ENCODE assay signal across 10 mouse cellular contexts in the genomic region with DNA sequence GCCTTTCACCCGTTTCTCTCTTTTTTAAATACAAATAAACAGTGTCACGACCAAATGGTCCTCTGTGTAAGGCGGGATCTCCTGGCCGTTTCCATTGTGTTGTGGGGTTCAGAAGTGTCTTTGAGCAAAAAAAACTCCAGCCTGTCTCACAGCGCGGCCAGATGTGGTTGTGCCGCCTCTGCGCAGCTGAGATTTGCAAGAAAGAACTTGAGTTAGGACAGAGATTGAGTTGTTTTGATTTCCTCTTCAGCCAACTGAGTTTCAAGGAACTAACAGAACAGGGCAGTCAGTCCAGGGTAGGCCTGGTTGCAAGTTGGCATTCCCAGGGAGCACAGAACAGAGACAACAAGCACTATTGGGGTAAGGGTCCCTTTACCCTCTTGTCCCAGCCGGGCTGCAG. TPM values are rescaled to one million over a fixed set of nuclear protein-coding genes. Genes with fewer than 3 reads are reported as not detected.
DNase-seq lines count a peak whose midpoint lies in the region; ATAC-seq and TF ChIP-seq lines count a peak whose summit lies in the region.
"Had no signal": no experiment of that assay in that cellular context is flagged by ENCODE, and none has a peak within 500 bp of the region (broad histone marks: within the 10 kb centered on the region; RNA-seq: fewer than 3 reads in every experiment).

No protein-coding gene starts in this region.

- TF ChIP-seq EP300 in heart, postnatal 0 days (IDR thresholded peaks at IDR 0.05; ENCODE audit: low read depth) = no peak

- H3K9me3 ChIP-seq in heart, embryonic 15.5 days (replicated peaks) = no peaks in the 10 kb centered on the region
- no peaks in the 10 kb centered on the region for H3K9me3 ChIP-seq in heart, postnatal 0 days (replicated peaks; ENCODE audit: control insufficient read depth, low read length)
- no peaks in the 10 kb centered on the region for H3K9me3 ChIP-seq in midbrain, embryonic 12.5 days

- H3K4me3 ChIP-seq in heart, embryonic 15.5 days = peak overlapping the region; percentile 74
- H3K4me3 ChIP-seq in heart, postnatal 0 days (ENCODE audit: low read depth, low read length) = peak overlapping the region; percentile 58
- H3K4me3 ChIP-seq in midbrain, embryonic 12.5 days = peak overlapping the region; percentile 62

- TF ChIP-seq CTCF in heart, postnatal 0 days (IDR thresholded peaks at IDR 0.05; ENCODE audit: low read depth) = no peak

- H3K27ac ChIP-seq in heart, embryonic 15.5 days = peak overlapping the region; percentile 79
- peak overlapping the region; percentile 70 for H3K27ac ChIP-seq in heart, postnatal 0 days (ENCODE audit: low read depth)
- peak overlapping the region; percentile 87 for H3K27ac ChIP-seq in midbrain, embryonic 12.5 days (replicated peaks)

- H3K4me1 ChIP-seq in heart, embryonic 15.5 days (replicated peaks) = peaks cover 25% of the 10 kb centered on the region
- peaks cover 14% of the 10 kb centered on the region; the same call in 1 of the 2 replicates for H3K4me1 ChIP-seq in heart, postnatal 0 days (ENCODE audit: control insufficient read depth, insufficient read depth)
- peaks cover 77% of the 10 kb centered on the region for H3K4me1 ChIP-seq in midbrain, embryonic 12.5 days

- peak overlapping the region; percentile 94 for H3K4me2 ChIP-seq in heart, embryonic 15.5 days
- H3K4me2 ChIP-seq in heart, postnatal 0 days (ENCODE audit: low read depth, low read length) = peak overlapping the region; percentile 96
- H3K4me2 ChIP-seq in midbrain, embryonic 12.5 days (replicated peaks) = peak overlapping the region; percentile 86

- DNase-seq in heart, postnatal 36 days = no peak
- DNase-seq in adipocyte (ENCODE audit: low spot score) = peak; percentile 63
- no peak for DNase-seq in heart, postnatal 0 days (ENCODE audit: low spot score)
- no peak for DNase-seq in gastrocnemius, postnatal 14 days
- no peak for DNase-seq in left cerebral cortex, postnatal 4 days
- DNase-seq: spleen, adult 18-20 months had no signal

- intact Hi-C loops in heart, postnatal 36 days (cut with DNase I) = no loop called here
- intact Hi-C loops in gastrocnemius, postnatal 14 days (cut with DNase I; ENCODE audit: low total_unique reads) = no loop called here
- intact Hi-C loops in left cerebral cortex, postnatal 4 days (cut with DNase I) = loop anchor here (10.0 kb wide), 1 partner anchor 848 kb away; no protein-coding TSS in a partner anchor

- H3K36me3 ChIP-seq in heart, embryonic 15.5 days = no peaks in the 10 kb centered on the region
- H3K36me3 ChIP-seq in heart, postnatal 0 days (replicated peaks; ENCODE audit: control insufficient read depth, insufficient read depth, low read length) = no peaks in the 10 kb centered on the region
- peaks cover 23% of the 10 kb centered on the region for H3K36me3 ChIP-seq in midbrain, embryonic 12.5 days
- H3K36me3 ChIP-seq: G1E had no signal

- peak overlapping the region; percentile 68 for H3K9ac ChIP-seq in heart, embryonic 15.5 days
- H3K9ac ChIP-seq in heart, postnatal 0 days (replicated peaks; ENCODE audit: low read depth, low read length) = peak overlapping the region; percentile 74; the same call in 1 of the 2 replicates
- peak overlapping the region; percentile 97 for H3K9ac ChIP-seq in midbrain, embryonic 12.5 days (replicated peaks)

- no peak for ATAC-seq in heart, embryonic 15.5 days (replicated peaks; ENCODE audit: insufficient number of reproducible peaks, insufficient read depth, low FRiP score, low read depth)
- ATAC-seq in heart, postnatal 0 days (ENCODE audit: insufficient read depth, low read depth) = no peak
- ATAC-seq in midbrain, embryonic 12.5 days (ENCODE audit: low FRiP score, low read depth) = no peak
- ATAC-seq in inflammation-experienced regulatory T-cells, adult 6 months = no peak

- H3K27me3 ChIP-seq in heart, embryonic 15.5 days = peaks cover 44% of the 10 kb centered on the region
- H3K27me3 ChIP-seq in heart, postnatal 0 days (ENCODE audit: control insufficient read depth, insufficient read depth, low read length) = peaks cover 20% of the 10 kb centered on the region; the same call in 1 of the 2 replicates
- no peaks in the 10 kb centered on the region; the same call in 1 of the 2 replicates for H3K27me3 ChIP-seq in midbrain, embryonic 12.5 days

- WGBS in heart, embryonic 15.5 days = 8% methylated on average over 9 of the region's 9 CpGs
- WGBS in heart, postnatal 0 days = 12% methylated on average over 9 of the region's 9 CpGs
- WGBS in midbrain, embryonic 12.5 days = under 1% methylated on average over 9 of the region's 9 CpGs

RNA-seq across cellular contexts. Expression of a gene that starts 17.1 kb away (rescaled TPM):
- 3.3 and 5.9 TPM in 2 replicates for polyA plus RNA-seq in heart, embryonic 15.5 days (2015; fragmentation: Nextera tagmentation; extraction: Ambion mirVana)
- total RNA-seq in heart, postnatal 36 days (2021) = 10 to 100 TPM; 52.1 to 87.0 TPM
- 9.2 and 10.2 TPM in 2 replicates for total RNA-seq in heart, postnatal 0 days (2014; rRNA removed; ENCODE audit: low replicate concordance)
- 2.7 TPM in 2 replicates for polyA plus RNA-seq in heart, postnatal 0 days (2015; fragmentation: Nextera tagmentation; extraction: Ambion mirVana)
- 55.7 and 62.9 TPM in 2 replicates for polyA plus RNA-seq in midbrain, embryonic 12.5 days (2016; fragmentation: Nextera tagmentation; extraction: Ambion mirVana)
- not detected for polyA plus RNA-seq in inflammation-experienced regulatory T-cells, adult 6 months (2017; shearing (Covaris generic))
- 10 to 100 TPM; 53.4 to 73.5 TPM for total RNA-seq in gastrocnemius, postnatal 14 days (2021)
- 100 to 1,000 TPM; 185 to 206 TPM for total RNA-seq in left cerebral cortex, postnatal 4 days (2021)
- polyA plus RNA-seq: G1E had no signal
